Mouse (Mus musculus): ENCODE results near the gene Npb.

DNA sequence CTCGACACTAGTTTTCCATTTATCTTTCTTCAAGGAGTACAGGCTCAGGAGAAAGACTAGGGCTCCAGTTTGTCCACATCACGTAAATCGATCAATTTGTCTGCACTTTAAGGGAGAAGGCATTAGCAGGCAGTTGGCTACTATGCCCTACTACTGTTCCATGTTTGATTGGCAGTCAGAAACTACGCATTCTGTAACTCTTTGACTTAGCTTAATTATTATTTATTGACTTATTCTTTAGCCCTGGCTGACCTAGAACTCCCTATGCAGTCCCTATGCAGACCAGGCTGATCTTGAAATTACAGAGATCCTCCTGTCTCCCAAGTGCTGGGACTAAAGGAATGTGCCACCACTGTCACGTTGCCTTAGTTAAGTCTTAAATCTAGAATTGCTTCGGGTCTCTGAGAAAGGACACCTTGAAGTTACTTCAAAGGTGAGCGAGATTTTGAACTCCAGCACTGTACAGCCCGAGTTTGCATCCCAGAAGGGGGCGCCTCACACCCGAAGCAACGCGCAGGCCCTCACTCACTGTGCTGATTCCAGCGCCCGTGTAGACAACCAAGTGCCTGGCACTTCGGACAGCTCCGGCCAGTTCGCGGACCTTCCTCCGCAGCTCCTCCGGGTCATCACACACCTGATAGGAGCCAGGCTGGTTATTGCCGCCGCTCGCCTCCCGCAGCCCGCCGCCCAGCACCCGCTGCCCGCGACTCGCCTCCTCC lies 15.8 kb downstream of the Npb start:
- peak; percentile 75; the same call in 1 of the 2 replicates for TF ChIP-seq CTCF (IDR thresholded peaks at IDR 0.05; ENCODE audit: borderline replicate concordance, control insufficient read depth, extremely low read depth, insufficient read depth, low read length, poor library complexity)
- TF ChIP-seq POLR2A (IDR thresholded peaks at IDR 0.05; ENCODE audit: control insufficient read depth, extremely low read depth, insufficient read depth, low read length, poor library complexity) = no peak
